Mouse (Mus musculus): ENCODE data around the gene Trim54.

The Trim54 gene

DNA sequence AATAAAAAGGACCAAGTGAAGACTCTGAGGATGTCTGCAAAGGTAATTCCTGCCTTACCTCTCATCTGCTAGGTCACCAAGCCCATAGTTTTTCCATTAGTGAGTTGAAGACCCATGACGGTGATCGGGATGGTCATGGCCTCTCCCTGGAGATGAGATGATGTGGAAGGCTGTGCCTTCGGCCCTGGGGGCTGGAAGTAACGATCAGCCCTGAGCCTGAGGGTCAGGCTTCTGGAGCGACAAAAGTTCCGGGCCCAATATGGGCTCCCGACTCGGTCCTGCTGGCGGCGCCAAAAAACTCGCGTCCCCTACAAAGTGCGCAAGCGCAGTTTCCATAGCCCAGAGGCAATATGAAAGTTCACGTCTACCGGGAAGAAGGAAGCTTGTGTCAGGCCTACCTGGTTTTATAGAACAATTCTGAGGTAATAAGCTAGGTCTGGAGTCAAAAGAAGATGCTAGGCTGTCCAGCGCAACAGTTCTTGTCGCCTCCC, 8.5 kb upstream of the Trim54 start, which contains the start of gene Slc30a3:
TSS of gene Slc30a3 (minus strand) at position 238 of the 491 bp plus-strand sequence.
- no peak for DNase-seq

DNA sequence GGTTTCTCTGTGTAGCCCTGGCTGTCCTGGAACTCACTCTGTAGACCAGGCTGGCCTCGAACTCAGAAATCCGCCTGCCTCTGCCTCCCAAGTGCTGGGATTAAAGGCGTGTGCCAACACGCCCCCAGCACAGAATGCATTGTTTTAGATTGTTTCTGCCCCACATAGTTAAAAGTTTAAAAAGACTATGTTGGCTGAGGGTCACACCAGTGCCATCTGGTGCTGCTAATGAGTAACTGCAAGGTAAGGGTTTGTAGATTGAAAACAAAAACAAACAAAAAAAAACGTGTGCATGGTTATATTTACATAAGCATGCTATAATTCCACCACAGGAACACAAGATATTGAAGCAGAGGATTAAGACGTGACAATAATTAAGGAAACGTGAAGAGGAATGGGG, 5.7 kb upstream of the Trim54 start:
- no peak for DNase-seq

DNA sequence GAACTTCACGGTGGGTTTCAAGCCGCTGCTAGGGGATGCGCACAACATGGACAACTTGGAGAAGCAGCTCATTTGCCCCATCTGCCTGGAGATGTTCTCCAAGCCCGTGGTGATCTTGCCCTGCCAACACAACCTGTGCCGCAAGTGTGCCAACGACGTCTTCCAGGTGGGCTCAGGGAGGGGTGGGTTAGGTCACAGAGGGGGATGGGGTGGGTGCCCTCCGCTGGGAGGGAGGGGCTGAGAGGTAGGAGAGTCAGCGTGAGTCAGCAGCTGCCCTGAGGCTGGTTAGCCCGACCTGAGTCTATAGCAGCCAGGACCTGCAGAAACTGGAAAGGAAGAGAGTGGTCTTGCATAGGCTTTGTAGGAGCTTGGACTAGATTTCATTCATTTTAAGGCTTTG, 400 bp downstream of the Trim54 start:
- no peak for DNase-seq

DNA sequence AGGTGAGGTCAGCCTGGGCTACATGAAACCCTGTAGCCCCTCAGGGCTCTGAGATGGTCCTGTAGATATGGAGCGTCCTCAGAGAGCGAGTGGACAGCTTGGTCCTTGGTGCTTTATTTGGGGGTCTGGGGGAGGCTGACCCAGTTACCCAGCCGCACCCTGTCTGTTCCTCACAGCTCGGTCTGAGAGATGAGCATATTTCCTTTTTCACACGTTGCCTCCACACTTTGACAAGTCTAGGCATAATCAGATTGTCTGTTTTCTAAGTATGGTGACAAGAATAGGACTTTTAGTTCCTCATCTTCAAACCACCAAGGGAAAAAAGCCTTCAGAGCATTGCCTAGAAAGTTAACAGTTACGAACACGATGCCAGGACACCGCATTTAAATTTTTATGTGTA, 4.6 kb downstream of the Trim54 start:
- no peak for DNase-seq

DNA sequence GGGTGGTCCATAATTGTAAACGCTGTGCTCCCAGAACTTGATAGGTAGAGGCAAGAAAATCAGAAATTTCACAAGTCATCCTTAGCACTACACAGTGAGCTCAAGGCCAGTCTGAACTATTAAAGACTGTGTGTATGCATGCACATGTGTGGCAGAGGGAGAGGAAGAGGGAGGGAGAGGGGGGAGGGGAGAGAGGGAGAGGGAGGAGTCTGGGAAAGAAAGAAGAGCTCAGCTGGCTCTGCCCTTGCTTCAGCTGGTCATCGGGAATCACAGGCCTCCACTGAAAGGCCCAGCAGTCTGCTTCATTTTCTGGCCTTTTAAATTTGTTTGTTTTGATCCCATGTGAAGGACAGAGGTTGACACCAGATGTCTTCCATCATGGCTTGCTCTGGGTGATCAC, 7.0 kb downstream of the Trim54 start:
- DNase-seq: no peak

DNA sequence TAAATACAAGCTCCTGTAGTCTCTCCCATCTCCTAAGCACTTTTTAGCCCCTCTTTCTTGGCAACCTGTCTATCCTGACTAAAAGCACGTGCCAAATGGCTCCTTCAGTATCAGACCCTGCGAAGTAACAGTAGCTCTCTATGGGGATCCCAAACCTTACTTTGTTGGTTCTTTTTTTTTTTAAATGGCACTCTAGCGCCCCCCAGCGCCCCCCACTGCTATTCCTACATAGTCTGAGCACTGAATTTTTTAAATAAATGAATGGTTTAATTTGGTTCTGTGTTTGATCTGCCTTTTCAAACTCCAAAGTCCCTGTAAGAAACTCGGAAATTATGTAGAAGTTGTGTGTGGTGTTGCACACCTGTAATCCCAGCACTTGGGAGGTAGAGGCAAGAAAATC, 9.5 kb downstream of the Trim54 start:
- no peak for DNase-seq

DNA sequence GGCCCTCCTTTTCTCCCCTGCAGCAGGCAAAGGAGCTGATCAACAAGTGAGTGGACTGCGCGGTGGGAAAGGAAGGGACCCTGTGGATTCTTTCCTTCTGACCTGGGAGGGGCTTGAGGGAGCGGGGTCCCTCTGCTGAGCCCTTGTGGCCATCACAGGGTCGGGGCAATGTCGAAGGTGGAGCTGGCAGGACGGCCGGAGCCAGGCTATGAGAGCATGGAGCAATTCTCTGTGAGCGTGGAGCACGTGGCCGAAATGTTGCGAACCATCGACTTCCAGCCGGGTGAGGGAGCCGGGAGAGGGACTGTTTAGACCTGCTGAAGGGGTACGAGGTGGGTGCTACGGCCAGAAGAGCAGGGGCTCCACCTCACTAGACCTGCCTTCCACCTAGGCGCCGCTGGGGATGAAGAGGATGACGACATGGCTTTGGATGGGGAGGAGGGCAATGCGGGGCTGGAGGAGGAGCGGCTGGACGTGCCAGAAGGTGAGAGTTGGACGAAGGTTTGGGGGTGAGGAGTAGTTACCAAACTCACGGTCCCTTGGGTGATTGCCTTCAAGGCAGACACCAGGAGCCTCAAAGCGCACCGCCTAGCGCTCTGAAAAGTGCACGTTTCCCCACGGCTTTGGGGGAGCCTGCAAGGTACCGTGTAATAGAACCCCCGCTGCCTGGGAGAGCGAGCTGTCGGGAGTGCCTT, 20.4 kb downstream of the Trim54 start:
- DNase-seq: no peak

DNA sequence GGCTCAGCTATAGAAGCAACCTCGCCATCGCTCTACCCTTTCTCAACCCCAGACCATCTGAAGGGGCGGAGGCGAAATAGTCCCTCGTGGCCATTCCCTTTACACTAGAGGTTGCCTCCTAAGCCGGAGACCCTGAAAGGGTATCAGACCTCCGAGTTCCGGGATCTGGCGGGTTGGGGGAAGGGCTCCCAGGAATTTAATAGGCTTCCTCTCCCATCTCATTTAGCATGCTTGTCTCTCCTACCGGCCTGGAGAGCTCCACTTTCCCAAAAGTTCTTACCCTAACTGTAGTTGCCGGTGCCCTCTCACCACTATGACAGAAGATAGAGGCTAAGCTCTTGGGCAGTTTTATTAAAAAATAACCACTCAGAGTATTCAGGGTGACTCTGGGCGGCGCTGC, 21.1 kb downstream of the Trim54 start:
- DNase-seq: no peak

DNA sequence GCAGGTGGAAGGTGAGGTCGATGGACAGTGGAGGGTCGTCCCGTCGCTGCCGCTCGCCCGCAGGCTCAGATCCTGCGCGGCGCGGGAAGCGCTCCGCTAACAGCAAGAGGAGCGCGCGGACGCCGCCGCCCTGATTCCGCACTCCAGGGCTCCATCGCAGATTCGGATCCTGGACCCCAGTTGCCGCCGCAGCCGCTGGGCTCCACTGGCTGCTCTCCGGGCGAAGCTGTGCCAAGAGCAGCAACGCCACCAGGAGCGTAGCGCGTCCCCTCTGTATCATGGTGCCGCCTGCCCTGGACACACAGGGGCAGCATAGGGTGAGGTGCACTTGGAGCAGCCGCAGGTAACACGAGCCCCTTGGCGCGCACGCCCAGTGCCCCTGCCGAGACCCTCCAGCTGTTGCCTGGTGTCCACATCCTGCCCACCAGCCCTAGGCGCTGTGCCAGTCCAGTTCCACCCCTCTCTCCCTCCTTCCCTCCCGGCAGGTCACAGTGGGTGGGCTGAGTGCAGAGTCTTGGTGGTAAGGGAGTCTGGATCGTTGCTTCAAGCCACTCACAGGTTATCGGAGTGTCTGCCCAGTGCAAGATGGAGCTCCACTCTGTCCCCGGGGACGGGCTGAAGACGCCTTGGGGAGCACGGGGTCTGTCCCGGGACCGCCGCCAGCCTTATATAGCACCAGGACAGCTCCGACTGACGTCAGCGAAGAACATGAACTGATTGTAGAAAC, 21.9 kb downstream of the Trim54 start, which contains the start of gene Ucn:
TSS of gene Ucn (minus strand) at position 589 of the 727 bp plus-strand sequence.
- no peak for DNase-seq

DNA sequence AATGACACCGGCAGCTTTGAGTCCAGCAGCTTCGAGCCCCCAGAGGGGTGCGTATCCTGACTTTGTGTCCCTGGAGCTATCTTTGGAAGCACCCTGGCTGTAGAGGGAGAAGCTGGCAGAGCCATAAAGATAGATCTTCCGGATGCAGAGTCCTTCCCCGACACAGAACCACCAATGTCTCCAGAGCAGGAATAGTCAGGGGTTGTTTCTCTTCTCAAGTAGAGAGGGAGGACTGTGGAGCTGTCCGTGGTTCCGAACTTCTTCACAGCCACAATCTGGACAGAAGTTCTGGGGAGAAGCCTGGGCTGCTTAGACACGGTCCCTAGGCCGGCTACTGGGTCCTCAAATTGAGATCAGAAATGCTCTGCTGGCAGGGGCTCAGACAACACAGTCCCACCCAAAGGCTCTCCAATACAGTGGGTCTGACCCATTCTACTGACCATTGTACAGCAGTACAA, 22.5 kb downstream of the Trim54 start:
- no peak for DNase-seq

DNA sequence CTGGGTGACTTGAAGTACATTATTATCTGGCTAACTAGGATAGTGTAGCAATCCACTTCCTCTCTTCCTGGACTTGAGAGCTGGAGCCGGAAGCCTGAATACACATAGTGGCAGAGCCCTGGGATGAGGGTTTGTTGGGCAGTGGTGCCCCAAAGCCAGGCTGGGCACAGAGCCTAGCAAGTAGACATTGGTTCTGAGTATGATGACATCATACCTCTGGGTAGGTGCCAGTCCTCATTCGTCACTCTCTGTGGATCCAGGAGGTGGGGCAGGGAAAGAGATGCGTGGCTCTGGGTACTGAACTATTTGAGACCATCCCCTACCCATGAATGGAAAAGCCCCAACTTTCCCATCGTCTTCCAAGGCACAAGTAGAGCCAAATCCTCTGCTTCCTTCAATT, 33.3 kb downstream of the Trim54 start:
- DNase-seq: no peak

DNA sequence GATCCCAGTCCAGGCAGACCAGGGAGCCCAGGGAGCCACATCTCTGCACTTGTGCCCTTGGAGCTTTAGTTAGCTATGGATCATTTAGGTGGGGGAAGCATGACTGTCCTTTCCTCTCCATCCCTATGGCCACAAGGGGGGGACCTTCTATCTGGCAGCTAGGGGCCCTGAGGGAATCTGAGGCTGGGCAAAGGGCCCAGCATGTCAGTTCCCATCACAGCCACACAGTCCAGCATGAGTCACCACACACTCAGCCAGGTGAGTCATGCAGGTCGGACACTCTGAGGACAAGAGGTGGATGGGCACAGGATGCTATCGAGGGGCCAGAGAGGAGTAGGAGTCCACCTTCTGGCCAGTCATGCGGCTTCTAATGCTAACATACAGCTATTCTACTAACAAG, 35.2 kb downstream of the Trim54 start:
- no peak for DNase-seq

DNA sequence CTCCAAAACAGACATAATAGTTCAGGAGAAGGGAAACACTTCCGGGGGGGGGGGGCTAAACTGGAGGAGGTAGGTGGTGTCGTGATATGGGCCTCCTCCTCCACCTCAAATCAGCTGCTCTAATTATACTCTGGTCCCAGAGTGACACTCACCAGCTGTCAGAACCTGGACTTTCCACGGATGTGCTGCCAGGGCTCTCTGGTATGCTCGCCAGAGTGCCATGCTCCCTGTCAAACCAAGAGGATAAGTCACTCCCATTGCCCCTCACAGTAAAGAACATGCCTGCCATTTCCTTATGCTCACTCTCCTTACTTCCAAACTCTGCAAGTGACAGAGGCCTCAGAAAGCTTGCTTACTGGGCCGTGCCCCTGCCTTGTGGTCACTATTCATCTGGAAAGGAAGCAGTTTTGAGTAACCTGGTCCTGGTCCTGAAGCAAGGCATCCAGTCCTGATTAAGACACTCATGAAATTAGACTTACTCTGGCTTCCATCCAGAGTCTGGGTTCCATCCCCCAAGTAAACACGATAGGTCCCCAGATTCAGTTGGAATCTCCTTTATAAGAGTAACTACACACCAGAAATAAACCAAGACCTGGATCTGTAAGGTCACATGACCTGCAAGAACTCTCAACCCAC, 37.1 kb downstream of the Trim54 start:
- DNase-seq: no peak

DNA sequence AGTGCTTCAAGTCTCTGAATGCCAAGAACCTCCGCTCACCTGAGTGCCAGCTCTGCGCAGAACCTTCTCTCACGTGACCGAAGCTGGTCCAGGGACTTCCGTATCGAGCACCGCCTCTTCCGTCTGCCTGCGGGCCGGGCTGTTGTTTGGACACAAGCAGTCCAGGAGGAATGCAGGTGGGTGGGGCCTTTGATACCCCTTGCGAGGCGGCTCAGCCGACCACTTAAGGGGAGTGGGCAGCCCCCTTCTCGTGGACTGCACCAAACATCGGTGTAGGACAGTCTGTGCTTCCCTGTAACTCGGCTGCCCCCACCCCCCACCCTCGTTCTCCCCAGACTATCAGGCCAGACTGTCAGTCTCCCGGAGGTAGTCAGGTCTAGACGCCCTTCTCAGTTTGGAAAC, 37.6 kb downstream of the Trim54 start, which contains the start of gene Mpv17:
TSS of gene Mpv17 (minus strand) at position 100 of the 402 bp plus-strand sequence.
- peak; percentile 76 for DNase-seq

DNA sequence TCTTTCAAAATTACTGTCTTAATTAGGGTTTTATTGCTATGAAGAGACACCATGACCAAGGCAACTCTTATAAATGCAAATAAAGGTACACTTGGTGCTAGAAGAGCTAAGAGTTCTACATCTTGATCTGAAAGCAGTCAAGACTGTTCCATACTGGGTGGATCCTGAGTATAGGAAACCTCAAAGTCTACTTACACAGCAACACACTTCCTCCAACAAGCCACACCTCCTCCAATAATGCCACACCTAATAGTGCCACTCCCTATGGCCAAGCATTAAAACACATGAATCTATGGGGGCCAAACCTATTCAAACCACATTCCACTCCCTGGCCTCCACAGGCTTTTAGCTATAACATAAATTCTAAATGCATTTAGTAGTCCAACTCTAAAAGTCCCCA, 46.0 kb downstream of the Trim54 start:
- no peak for DNase-seq

DNA sequence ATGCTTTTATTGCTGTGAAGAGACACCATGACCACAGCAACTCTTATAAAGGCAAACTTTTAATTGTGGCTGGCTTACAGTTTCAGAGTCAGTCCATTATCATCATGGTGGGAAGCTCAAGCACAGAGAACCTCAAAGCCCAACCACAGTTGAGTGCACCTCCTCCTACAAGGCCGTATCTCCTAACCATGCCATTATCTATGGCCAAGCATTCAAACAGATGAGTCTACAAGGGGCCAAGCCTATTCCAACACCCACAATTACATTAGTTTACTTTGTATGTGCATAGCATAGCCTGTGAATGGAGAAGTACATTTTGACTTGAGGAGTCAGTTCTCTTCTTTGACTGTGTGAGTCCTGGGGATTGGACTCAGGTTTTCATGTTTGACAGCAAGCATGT, 48.4 kb downstream of the Trim54 start:
- DNase-seq: no peak

DNA sequence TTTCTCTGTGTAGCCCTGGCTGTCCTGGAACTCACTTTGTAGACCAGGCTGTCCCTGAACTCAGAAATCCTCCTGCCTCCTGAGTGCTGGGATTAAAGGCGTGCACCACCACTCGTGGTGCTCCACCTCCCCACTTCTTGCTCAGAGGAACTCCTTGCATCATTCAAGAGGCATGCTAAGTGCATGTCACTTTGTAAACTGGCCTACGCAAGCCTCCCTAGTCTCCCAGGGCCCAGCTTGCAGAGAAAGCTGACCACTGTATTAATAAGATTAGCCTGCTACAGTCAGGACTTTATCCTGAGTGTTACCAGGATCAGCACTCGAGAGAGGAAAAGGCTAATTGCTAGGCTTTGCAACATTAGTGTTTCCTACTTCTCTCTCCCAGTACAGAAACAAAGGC, 52.1 kb downstream of the Trim54 start:
- no peak for DNase-seq

DNA sequence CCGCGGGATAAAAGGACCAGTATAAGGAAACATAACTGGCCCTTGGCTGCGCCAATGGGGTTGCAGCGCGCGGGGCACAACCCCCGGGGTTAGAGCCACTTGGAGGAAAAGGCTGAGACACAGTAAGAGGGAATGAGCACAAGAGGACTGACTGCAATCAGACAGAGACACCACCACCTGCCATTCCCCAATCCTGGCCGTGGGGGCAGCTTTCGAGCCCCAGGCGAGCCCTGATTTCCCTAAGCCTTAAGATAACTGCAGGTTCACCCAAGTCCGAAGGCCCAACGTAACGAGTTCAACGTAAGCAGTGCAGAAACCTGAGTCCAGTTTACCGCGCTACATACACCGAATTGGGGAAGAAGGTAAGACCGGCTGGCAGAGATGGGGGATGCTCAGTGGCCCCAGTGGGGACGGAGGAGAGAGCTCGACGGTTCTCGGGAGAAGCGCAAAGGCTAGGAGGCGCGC, 62.8 kb downstream of the Trim54 start:
- DNase-seq: no peak

DNA sequence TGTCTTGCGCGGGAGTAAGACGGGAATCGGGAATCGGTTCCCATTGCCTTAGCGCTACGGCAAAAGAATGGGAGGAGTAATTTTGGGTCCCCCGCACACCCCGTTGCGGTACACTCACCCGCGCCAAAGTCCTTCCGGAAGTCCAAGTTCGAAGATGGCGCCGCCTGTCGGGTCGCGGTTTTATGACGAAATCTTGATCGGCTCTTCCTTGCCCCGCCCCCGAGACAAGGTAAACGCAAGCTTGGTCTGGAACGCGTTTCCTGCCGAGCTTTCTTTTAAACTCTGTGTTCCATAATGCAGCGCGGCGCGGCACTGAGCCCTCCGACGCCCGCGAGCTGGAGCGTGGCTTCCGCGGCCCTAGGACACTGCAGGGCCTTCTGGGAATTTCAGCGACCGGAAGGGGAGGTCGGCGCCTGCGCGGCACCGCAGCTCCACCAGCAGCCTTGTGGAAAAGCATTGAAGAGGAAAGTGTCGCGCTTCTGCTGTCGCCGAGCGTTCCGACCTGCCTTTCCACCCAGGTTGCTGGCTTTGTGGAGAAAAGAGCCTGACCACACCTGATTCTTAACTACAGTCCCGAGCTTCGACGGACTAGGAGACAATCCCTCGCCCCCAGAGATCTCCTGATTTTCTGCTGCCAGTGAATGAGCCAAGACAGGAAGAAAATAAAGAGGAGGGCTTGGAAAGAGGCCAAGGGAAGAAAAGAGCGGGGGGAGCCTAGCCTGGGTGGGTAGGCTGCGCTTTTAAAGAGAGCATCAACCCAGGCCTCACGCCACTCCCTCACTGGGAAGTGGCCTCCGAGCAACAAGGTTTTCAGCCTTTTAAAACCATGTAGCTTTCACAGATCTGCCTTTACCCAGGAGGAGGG, 63.5 kb downstream of the Trim54 start, which contains the start of the genes Gm29609 and Gtf3c2:
TSS of gene Gm29609 (minus strand) at position 146 of the 865 bp plus-strand sequence.
TSS of gene Gtf3c2 (minus strand) at position 379 of the 865 bp plus-strand sequence.
- DNase-seq: peak; percentile 94

DNA sequence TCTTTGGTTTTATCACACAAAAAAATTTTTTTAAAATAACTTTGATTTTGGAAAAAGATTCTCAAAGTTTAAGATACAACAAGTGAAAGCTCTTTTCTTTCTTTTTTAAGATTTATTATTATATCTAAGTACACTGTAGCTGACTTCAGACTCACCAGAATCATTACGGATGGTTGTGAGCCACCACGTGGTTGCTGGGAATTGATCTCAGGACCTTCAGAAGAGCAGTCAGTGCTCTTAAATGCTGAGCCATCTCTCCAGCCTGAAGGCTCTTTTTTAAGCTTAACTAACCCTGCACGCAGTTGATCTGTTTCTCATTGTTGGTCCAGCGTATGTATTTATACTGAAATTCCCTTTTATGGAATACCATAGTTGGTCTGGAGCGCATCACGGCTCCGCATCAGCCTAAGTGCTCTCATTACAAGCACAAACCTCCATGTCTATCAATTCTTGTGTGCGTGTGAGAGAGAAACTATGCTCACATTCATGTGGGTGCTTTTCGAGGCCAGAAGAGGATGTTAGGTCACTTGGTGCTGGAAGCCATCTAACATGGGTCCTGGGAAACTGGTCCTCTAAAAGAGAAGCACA, 64.8 kb downstream of the Trim54 start:
- no peak for DNase-seq

DNA sequence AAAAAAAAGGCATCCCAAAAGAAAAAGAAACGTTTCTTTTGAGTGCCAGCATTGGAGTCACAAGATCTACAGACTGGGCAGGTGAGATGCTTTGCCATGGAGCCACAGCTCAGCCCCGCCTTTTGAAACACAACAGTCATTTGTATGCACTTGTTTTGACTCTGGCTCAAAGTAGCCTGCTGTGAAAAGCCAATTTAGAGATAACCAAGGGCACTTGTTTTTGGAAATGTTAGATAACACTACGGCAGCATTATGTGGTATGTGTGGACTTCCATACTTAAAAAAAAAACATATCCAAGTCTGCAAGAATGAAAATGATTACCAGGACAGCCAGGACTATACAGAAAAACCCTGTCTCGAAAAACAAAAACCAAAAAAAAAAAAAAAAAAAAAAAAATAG, 67.2 kb downstream of the Trim54 start:
- DNase-seq: no peak

Data from thymus, postnatal 25 days (tissue).